ENCODE assay signal across 8 mouse cellular contexts in genomic region chr12:118299956-118300355, GRCm38 (mm10). TPM values are rescaled to one million over a fixed set of nuclear protein-coding genes. Genes with fewer than 3 reads are reported as not detected.
DNase-seq lines count a peak whose midpoint lies in the region; ATAC-seq and TF ChIP-seq lines count a peak whose summit lies in the region.

No protein-coding gene starts in this region.

- no peak for TF ChIP-seq POLR2A in brain, embryonic 14.5 days (IDR thresholded peaks at IDR 0.05; ENCODE audit: borderline replicate concordance, extremely low read depth, insufficient read depth, insufficient read length, poor library complexity, severe bottlenecking)
- TF ChIP-seq POLR2A in liver, adult 2 months (IDR thresholded peaks at IDR 0.05; ENCODE audit: extremely low read depth, insufficient read depth, low read length), result no peak

- H3K4me3 ChIP-seq in forebrain, embryonic 13.5 days, result peak overlapping the region; percentile 76
- H3K4me3 ChIP-seq in hindbrain, embryonic 14.5 days (replicated peaks; ENCODE audit: low read length), result peak overlapping the region; percentile 52
- peak overlapping the region; percentile 47 for H3K4me3 ChIP-seq in liver, adult 2 months (ENCODE audit: insufficient read depth, low read depth, low read length)

- no peaks in the 10 kb centered on the region for H3K27me3 ChIP-seq in forebrain, embryonic 13.5 days
- no peaks in the 10 kb centered on the region for H3K27me3 ChIP-seq in hindbrain, embryonic 14.5 days (ENCODE audit: control insufficient read depth, insufficient read depth, low read length)
- H3K27me3 ChIP-seq in liver, adult 2 months (ENCODE audit: control insufficient read depth, insufficient read depth, low read length), result no peaks in the 10 kb centered on the region

- TF ChIP-seq CTCF in brain, embryonic 14.5 days (IDR thresholded peaks at IDR 0.05; ENCODE audit: borderline replicate concordance, extremely low read depth, insufficient read depth, insufficient read length), result no peak
- no peak for TF ChIP-seq CTCF in liver, adult 2 months (IDR thresholded peaks at IDR 0.05; ENCODE audit: low read depth, low read length)

- H3K27ac ChIP-seq in forebrain, embryonic 13.5 days, result no peak overlapping the region
- H3K27ac ChIP-seq in hindbrain, embryonic 14.5 days, result no peak overlapping the region
- peak overlapping the region; percentile 38 for H3K27ac ChIP-seq in liver, adult 2 months (replicated peaks; ENCODE audit: insufficient read depth, low read depth, low read length)

- no peaks in the 10 kb centered on the region for H3K79me2 ChIP-seq in liver, adult 2 months (ENCODE audit: control insufficient read depth, insufficient read depth, low read length)

- ATAC-seq in forebrain, embryonic 13.5 days, result no peak
- no peak for ATAC-seq in hindbrain, embryonic 14.5 days (ENCODE audit: low FRiP score)

- H3K4me2 ChIP-seq in forebrain, embryonic 13.5 days, result peak overlapping the region; percentile 72
- peak overlapping the region; percentile 62 for H3K4me2 ChIP-seq in hindbrain, embryonic 14.5 days (replicated peaks)

- DNase-seq in left cerebral cortex, postnatal 4 days, result peak; percentile 17
- no peak for DNase-seq in left cerebral cortex, adult 11 months (ENCODE audit: low spot score)
- DNase-seq in brain, embryonic 14.5 days (ENCODE audit: low read depth), result peak; percentile 74
- no peak for DNase-seq in hindbrain, embryonic 14.5 days (ENCODE audit: low spot score)
- peak; percentile 96 for DNase-seq in liver, adult 2 months (ENCODE audit: extremely low read depth, low read depth, low spot score)
- DNase-seq in naive thymus-derived CD4-positive, alpha-beta T cell, adult 2 months (ENCODE audit: low read depth), result peak; percentile 39
- no peak for DNase-seq in frontal cortex, postnatal 36 days (ENCODE audit: low spot score in 2 of 2)

- 26% methylated on average over 6 of the region's 6 CpGs for WGBS in forebrain, embryonic 13.5 days
- WGBS in hindbrain, embryonic 14.5 days, result 24% methylated on average over 6 of the region's 6 CpGs
- 15% methylated on average over 6 of the region's 6 CpGs for WGBS in liver, adult 2 months

- peaks cover 46% of the 10 kb centered on the region for H3K4me1 ChIP-seq in forebrain, embryonic 13.5 days
- H3K4me1 ChIP-seq in hindbrain, embryonic 14.5 days (replicated peaks; ENCODE audit: control insufficient read depth, insufficient read depth, low read length), result peaks cover 45% of the 10 kb centered on the region
- H3K4me1 ChIP-seq in liver, adult 2 months (ENCODE audit: control insufficient read depth, insufficient read depth, low read length), result peaks cover 6% of the 10 kb centered on the region

- 0 out of 2 replicates have a peak, but pooled peaks cover 13% of the 10 kb centered on the region for H3K36me3 ChIP-seq in forebrain, embryonic 13.5 days (ENCODE audit: poor library complexity, severe bottlenecking)
- peaks cover 10% of the 10 kb centered on the region for H3K36me3 ChIP-seq in hindbrain, embryonic 14.5 days (replicated peaks; ENCODE audit: control insufficient read depth, insufficient read depth)
- H3K36me3 ChIP-seq in liver, adult 2 months (ENCODE audit: control insufficient read depth, insufficient read depth, low read length), result no peaks in the 10 kb centered on the region

- H3K9ac ChIP-seq in forebrain, embryonic 13.5 days, result 0 out of 2 replicates have a peak overlapping the region, but pooled peaks have one; percentile 30
- 0 out of 2 replicates have a peak overlapping the region, but pooled peaks have one; percentile 63 for H3K9ac ChIP-seq in hindbrain, embryonic 14.5 days
- peak overlapping the region; percentile 43 for H3K9ac ChIP-seq in liver, adult 2 months (ENCODE audit: low read depth, low read length)

- intact Hi-C loops in left cerebral cortex, postnatal 4 days (cut with DNase I), result loop anchor here (10.0 kb wide), 1 partner anchor 245 kb away; no protein-coding TSS in a partner anchor

- H3K9me3 ChIP-seq in forebrain, embryonic 13.5 days (replicated peaks), result no peaks in the 10 kb centered on the region
- H3K9me3 ChIP-seq in hindbrain, embryonic 14.5 days (ENCODE audit: control insufficient read depth, low read length), result no peaks in the 10 kb centered on the region

RNA-seq across cellular contexts. Expression of gene Sp4, which starts 1.3 kb away (rescaled TPM):
- total RNA-seq in left cerebral cortex, postnatal 4 days (2021), result 10 to 100 TPM; 39.4 to 41.4 TPM
- 19.3 and 25.3 TPM in 2 replicates for polyA plus RNA-seq in brain, embryonic 14.5 days (2012; rRNA removed)
- 20.0 and 21.7 TPM in 2 replicates for polyA plus RNA-seq in forebrain, embryonic 13.5 days (2015; fragmentation: Nextera tagmentation; extraction: Ambion mirVana)
- polyA plus RNA-seq in hindbrain, embryonic 14.5 days (2014; fragmentation: Nextera tagmentation; extraction: Ambion mirVana), result 29.1 and 29.8 TPM in 2 replicates
- total RNA-seq in liver, adult 2 months (2014; rRNA removed), result 7.9 and 9.3 TPM in 2 replicates
- polyA plus RNA-seq in liver, adult 2 months (2012; rRNA removed), result 1.6 and 1.9 TPM in 2 replicates

Comparison
In these comparisons a context has a peak if more than half of its experiments do, and no peak if none do; other contexts are left out.
1. DNase-seq: peak in left cerebral cortex, postnatal 4 days (single experiment), brain, embryonic 14.5 days (single experiment), liver, adult 2 months (single experiment) and naive thymus-derived CD4-positive, alpha-beta T cell, adult 2 months (single experiment); none in left cerebral cortex, adult 11 months (single experiment), hindbrain, embryonic 14.5 days (single experiment) and frontal cortex, postnatal 36 days (0 of 2).
2. Peak in every context shown above with its lines, with median percentiles within 50 percentile points of each other: H3K4me3 ChIP-seq and H3K9ac ChIP-seq.